Mouse (Mus musculus): ENCODE measurements around the gene Gh. TPM values are rescaled to one million over a fixed set of nuclear protein-coding genes. Genes with fewer than 3 reads are reported as not detected.
A peak's percentile ranks its signal among the peaks of the same experiment; 100 is the strongest.

The Gh gene
- polyA plus RNA-seq, 1 experiment from 2014 or later: 0.61 TPM

DNA sequence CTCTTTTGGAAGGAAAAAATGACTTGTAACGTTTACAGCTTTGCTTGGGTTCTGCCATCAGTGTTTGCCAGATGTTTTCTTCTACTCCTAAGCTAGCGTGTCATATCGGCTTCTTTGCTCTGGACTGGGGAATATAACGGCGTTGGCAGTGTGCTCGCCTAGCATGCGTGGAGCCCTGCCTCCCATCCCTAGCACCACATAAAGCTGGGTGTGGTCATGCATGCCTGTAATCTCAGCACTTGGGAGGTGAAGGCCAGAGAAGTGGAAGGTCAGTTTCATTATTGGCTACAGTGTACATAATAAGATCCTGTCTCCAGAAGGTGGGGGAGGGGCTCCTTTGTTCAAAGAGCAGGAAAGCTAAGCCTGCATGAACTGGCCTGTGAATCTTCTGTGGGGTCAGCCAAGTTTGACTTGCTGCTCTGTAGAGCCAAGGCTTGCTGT, 26.7 kb downstream of the Gh start:
- ATAC-seq: no peak
- Histone ChIP-seq H3K9me3 (ENCODE audit: control insufficient read depth, low read length) (no peaks in the 10 kb centered on the region), H3K4me3 (ENCODE audit: low read length) (no peak overlapping the region), H3K27me3 (replicated peaks; ENCODE audit: control insufficient read depth, insufficient read depth, low read length) (no peaks in the 10 kb centered on the region), H3K9ac (ENCODE audit: low read depth, low read length) (no peak overlapping the region), H3K36me3 (ENCODE audit: control insufficient read depth, insufficient read depth, low read length) (no peaks in the 10 kb centered on the region), H3K4me1 (ENCODE audit: control insufficient read depth, insufficient read depth, low read depth, low read length) (peaks cover 13% of the 10 kb centered on the region), H3K4me2 (ENCODE audit: low read length) (no peak overlapping the region), H3K27ac (ENCODE audit: low read depth, low read length) (no peak overlapping the region)
- 84% methylated on average over 7 of the region's 7 CpGs for WGBS

DNA sequence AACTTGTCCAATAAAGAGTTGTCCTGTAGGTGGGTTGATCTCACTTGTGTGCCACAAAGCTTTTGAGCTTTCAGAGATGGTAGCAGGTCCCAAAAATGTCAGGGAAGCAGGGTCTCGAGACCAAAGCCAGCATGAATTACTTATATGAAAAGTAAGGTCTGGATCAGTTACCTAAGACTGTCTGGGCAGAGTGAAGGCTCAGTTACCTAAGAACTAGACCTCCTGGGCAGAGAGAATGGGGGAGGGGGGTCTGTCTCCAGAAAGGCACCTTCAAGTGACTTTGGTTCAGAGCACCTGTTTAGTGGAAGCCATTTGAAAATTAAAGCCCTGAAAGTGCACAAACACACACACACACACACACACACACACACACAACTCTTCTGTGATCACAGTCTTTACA, 27.3 kb downstream of the Gh start:
- Histone ChIP-seq H3K36me3 (ENCODE audit: control insufficient read depth, insufficient read depth, low read length) (no peaks in the 10 kb centered on the region), H3K9ac (ENCODE audit: low read depth, low read length) (no peak overlapping the region), H3K9me3 (ENCODE audit: control insufficient read depth, low read length) (no peaks in the 10 kb centered on the region), H3K4me1 (ENCODE audit: control insufficient read depth, insufficient read depth, low read depth, low read length) (peaks cover 13% of the 10 kb centered on the region), H3K4me3 (ENCODE audit: low read length) (no peak overlapping the region), H3K4me2 (ENCODE audit: low read length) (no peak overlapping the region), H3K27me3 (replicated peaks; ENCODE audit: control insufficient read depth, insufficient read depth, low read length) (no peaks in the 10 kb centered on the region), H3K27ac (ENCODE audit: low read depth, low read length) (no peak overlapping the region)
- 86% methylated on average over 1 of the region's 1 CpGs for WGBS
- no peak for ATAC-seq

DNA sequence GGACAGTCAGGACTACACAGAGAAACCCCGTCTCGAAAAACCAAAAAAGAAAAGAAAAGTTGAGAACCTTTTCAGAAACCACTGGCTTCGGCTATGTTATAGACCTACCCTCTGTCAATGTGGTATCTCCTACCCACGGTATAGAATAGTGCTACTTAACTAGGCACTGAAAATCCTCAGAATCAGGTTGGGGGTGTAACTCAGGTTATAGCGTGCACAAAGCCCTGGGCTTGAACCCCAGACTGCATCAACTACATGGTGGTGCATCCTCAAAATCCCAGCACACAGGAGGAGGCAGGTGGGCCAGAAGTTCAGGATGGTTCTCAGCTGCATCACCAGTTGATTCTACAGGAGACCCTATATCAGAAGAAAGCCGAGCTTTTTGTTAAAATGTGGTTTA, 27.9 kb downstream of the Gh start:
- Histone ChIP-seq H3K4me1 (ENCODE audit: control insufficient read depth, insufficient read depth, low read depth, low read length) (peaks cover 18% of the 10 kb centered on the region), H3K27me3 (replicated peaks; ENCODE audit: control insufficient read depth, insufficient read depth, low read length) (no peaks in the 10 kb centered on the region), H3K9me3 (ENCODE audit: control insufficient read depth, low read length) (no peaks in the 10 kb centered on the region), H3K36me3 (ENCODE audit: control insufficient read depth, insufficient read depth, low read length) (no peaks in the 10 kb centered on the region), H3K9ac (ENCODE audit: low read depth, low read length) (no peak overlapping the region), H3K4me3 (ENCODE audit: low read length) (no peak overlapping the region), H3K4me2 (ENCODE audit: low read length) (peak overlapping the region; percentile 85; the same call in 1 of the 2 replicates), H3K27ac (ENCODE audit: low read depth, low read length) (no peak overlapping the region)
- WGBS: 97% methylated on average over 6 of the region's 6 CpGs
- ATAC-seq: no peak

DNA sequence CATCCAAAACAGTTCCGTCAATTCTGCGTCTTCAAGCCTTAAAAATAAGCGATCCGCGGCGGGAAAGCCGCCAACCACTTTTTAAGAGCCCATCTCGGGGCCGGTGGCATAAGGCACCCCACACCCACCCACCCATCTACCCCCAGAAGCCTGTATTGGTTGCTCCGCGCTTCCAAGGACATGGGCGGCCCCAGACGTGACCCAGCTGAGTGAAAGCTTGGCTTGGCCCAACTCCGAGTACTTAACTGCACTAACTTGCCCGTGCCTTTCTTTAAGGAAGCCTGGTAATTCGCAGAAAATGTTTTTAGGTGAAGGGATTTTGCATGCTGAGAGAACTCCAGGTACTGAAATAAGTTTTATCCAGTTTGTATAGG, 28.4 kb downstream of the Gh start:
- 14% methylated on average over 16 of the region's 16 CpGs for WGBS
- H3K27ac ChIP-seq (ENCODE audit: low read depth, low read length): peak overlapping the region; percentile 76
- peak; percentile 6; the same call in 1 of the 2 replicates for ATAC-seq
- peak overlapping the region; percentile 95 for H3K4me3 ChIP-seq (ENCODE audit: low read length)
- peaks cover 23% of the 10 kb centered on the region for H3K4me1 ChIP-seq (ENCODE audit: control insufficient read depth, insufficient read depth, low read depth, low read length)
- H3K27me3 ChIP-seq (replicated peaks; ENCODE audit: control insufficient read depth, insufficient read depth, low read length): no peaks in the 10 kb centered on the region
- H3K36me3 ChIP-seq (ENCODE audit: control insufficient read depth, insufficient read depth, low read length): no peaks in the 10 kb centered on the region
- peak overlapping the region; percentile 85 for H3K4me2 ChIP-seq (ENCODE audit: low read length)
- H3K9me3 ChIP-seq (ENCODE audit: control insufficient read depth, low read length): no peaks in the 10 kb centered on the region
- peak overlapping the region; percentile 95 for H3K9ac ChIP-seq (ENCODE audit: low read depth, low read length)

DNA sequence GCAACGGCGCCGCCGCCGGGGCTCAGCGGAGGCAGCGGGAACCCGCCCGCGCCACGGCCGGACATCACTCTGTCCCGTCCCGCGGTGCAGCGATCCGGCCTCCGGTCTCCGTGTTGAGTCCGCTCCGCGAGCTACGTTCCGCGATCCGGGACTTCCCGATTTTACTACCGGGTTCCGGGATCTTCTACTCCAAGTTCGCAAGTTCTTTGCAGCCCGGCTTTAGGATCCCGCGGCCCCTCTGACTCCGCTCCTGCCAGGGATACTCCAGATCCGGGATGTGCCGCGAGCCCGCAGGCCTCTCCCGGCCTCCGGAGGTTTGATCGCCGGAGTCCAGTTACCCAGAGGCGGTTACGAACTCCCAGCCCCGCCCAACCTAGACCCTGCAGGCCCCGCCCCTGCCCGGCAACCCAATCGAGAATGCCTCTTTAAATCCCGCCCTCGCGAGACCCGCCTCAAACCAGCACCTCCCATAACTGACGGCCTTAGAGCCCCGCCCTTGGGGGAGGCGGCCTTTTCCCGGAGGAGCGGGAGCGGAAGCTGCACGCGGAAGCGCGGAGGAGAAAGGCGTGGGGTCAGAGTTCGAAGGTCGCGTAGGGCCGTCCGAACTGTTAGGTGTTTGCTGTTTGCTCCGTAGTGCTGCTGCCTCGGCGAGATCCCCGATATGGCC, 28.9 kb downstream of the Gh start, which contains the start of gene Smarcd2:
Gene Smarcd2, minus strand, starts transcription at position 329 of the 667 bp plus-strand sequence.
- peak within 1 kb of the TSS; percentile 95 for H3K9ac ChIP-seq (ENCODE audit: low read depth, low read length)
- peak; percentile 94 for ATAC-seq
- no peaks in the 10 kb centered on the region for H3K9me3 ChIP-seq (ENCODE audit: control insufficient read depth, low read length)
- no peaks in the 10 kb centered on the region for H3K36me3 ChIP-seq (ENCODE audit: control insufficient read depth, insufficient read depth, low read length)
- H3K4me2 ChIP-seq (ENCODE audit: low read length): peak within 1 kb of the TSS; percentile 85
- H3K27me3 ChIP-seq (replicated peaks; ENCODE audit: control insufficient read depth, insufficient read depth, low read length): no peaks in the 10 kb centered on the region
- H3K4me1 ChIP-seq (ENCODE audit: control insufficient read depth, insufficient read depth, low read depth, low read length): peaks cover 26% of the 10 kb centered on the region
- under 1% methylated on average over 67 of the region's 72 CpGs for WGBS
- peak within 1 kb of the TSS; percentile 88 for H3K27ac ChIP-seq (ENCODE audit: low read depth, low read length)
- peak within 1 kb of the TSS; percentile 95 for H3K4me3 ChIP-seq (ENCODE audit: low read length)

DNA sequence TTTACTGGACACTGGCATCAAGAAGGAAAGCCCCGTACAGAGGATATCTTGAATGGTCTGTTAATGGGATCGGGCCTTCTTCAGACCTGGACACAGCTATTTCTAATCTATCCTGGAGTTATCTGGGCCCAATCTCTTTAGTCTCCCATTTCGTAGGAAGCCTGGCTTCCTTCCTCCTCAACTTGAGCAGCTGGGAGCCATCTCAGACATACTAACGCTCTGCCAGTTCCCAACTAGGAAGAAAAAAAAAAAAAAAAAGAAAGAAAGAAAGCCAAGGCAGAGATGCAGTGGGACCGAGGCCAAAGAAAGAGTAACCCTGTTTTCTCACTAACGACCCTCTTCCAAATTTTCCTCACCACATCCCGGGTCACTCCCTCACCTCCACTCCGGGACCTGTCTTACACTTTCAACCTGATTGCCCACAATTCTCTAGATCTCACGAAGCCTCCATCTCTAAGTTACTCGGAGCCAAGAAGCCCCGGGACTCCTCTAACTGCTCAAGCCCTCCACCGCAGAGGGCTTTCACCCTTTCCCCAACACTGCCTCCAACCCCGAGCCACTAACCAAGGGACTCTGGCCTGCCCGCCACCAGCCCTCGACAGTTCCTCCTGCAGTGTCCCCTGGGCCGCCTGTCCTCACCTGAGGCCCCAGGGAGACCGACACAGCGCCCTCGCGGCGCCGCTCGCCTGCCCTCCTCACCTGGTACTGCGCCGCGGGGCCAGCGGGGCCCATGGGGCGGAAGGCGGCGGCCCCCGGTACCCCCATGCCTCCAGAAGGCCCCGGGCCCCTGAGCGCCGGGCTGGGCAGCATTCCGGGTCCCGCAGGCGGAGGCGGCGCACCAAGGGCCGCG, 29.6 kb downstream of the Gh start:
- peaks cover 28% of the 10 kb centered on the region for H3K4me1 ChIP-seq (ENCODE audit: control insufficient read depth, insufficient read depth, low read depth, low read length)

DNA sequence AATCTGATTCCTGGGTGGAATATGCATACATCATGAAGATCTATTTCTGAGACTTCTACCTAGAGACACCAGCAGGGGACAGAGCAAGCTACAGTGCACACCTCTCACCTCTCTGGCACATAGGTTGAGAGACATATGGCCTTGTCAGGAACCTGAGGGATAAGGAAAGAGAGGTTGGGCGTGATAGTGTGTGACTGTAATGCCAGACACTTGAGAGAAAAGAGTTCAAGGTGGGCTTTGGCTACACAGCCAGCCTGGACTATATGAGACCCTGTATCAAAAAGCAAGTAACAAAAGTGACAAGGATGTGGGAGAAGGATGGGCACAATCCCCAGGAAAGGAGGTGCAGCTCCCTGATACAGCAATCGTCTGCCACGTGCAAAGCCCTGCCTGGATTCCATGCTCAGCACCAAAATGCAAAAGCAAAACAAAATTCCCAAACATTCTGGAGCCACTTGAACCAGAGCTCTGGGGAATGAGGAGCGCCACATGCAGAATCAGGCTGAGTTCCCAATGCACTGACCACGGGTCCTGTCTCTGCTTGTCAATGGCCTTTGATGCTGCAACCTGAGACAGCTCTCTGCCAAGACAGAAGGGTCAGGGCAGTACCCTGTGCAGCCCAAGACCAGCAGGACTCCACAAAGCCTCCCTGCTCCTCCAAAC, 30.4 kb downstream of the Gh start:
- Histone ChIP-seq H3K9ac (ENCODE audit: low read depth, low read length) (peak overlapping the region; percentile 95), H3K27me3 (replicated peaks; ENCODE audit: control insufficient read depth, insufficient read depth, low read length) (no peaks in the 10 kb centered on the region), H3K4me3 (ENCODE audit: low read length) (peak overlapping the region; percentile 95), H3K36me3 (ENCODE audit: control insufficient read depth, insufficient read depth, low read length) (peaks cover 5% of the 10 kb centered on the region), H3K4me1 (ENCODE audit: control insufficient read depth, insufficient read depth, low read depth, low read length) (peaks cover 25% of the 10 kb centered on the region), H3K27ac (ENCODE audit: low read depth, low read length) (peak overlapping the region; percentile 41; the same call in 1 of the 2 replicates), H3K9me3 (ENCODE audit: control insufficient read depth, low read length) (no peaks in the 10 kb centered on the region), H3K4me2 (ENCODE audit: low read length) (peak overlapping the region; percentile 85)
- 43% methylated on average over 5 of the region's 5 CpGs for WGBS
- no peak for ATAC-seq

More for the DNA sequence above, 29.6 kb downstream of the Gh start:
- Histone ChIP-seq H3K9me3 (ENCODE audit: control insufficient read depth, low read length) (no peaks in the 10 kb centered on the region), H3K4me3 (ENCODE audit: low read length) (peak overlapping the region; percentile 95), H3K36me3 (ENCODE audit: control insufficient read depth, insufficient read depth, low read length) (no peaks in the 10 kb centered on the region; the same call in 1 of the 2 replicates), H3K9ac (ENCODE audit: low read depth, low read length) (peak overlapping the region; percentile 95), H3K27me3 (replicated peaks; ENCODE audit: control insufficient read depth, insufficient read depth, low read length) (no peaks in the 10 kb centered on the region), H3K27ac (ENCODE audit: low read depth, low read length) (peak overlapping the region; percentile 88), H3K4me2 (ENCODE audit: low read length) (peak overlapping the region; percentile 85)
- 2% methylated on average over 37 of the region's 41 CpGs for WGBS
- ATAC-seq: peak; percentile 29

DNA sequence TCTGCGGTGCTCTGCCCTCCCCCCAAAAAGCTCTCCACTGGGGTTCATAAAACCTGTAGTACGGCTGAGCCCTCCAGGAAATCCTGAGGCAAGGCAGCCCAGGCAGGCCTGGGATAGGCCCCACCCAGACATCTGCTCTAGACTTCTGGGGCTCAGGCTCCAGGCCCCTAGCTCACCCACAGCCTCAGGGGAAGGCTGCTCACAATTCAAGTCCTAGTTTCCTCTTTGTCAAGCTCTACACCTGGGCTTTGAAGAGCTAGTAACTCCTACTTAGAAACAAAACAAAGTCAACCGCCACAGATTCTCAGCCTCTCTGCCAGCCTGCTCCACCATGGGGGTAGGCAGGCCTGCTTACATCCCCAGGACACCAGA, 32.6 kb downstream of the Gh start:
- Histone ChIP-seq H3K36me3 (ENCODE audit: control insufficient read depth, insufficient read depth, low read length) (peaks cover 27% of the 10 kb centered on the region), H3K27me3 (replicated peaks; ENCODE audit: control insufficient read depth, insufficient read depth, low read length) (no peaks in the 10 kb centered on the region), H3K4me1 (ENCODE audit: control insufficient read depth, insufficient read depth, low read depth, low read length) (peaks cover 23% of the 10 kb centered on the region), H3K4me2 (ENCODE audit: low read length) (peak overlapping the region; percentile 31; the same call in 1 of the 2 replicates), H3K27ac (ENCODE audit: low read depth, low read length) (peak overlapping the region; percentile 76), H3K4me3 (ENCODE audit: low read length) (no peak overlapping the region), H3K9me3 (ENCODE audit: control insufficient read depth, low read length) (no peaks in the 10 kb centered on the region), H3K9ac (ENCODE audit: low read depth, low read length) (peak overlapping the region; percentile 41)
- WGBS: 33% methylated on average over 3 of the region's 3 CpGs
- ATAC-seq: no peak
